Mouse (Mus musculus): ENCODE measurements around the gene Cep170.
"Not testable (repeated sequence)": the region's sequence is repeated elsewhere in the genome, so short reads cannot be mapped to it uniquely, and the experiment has no call there.

The Cep170 gene

DNA sequence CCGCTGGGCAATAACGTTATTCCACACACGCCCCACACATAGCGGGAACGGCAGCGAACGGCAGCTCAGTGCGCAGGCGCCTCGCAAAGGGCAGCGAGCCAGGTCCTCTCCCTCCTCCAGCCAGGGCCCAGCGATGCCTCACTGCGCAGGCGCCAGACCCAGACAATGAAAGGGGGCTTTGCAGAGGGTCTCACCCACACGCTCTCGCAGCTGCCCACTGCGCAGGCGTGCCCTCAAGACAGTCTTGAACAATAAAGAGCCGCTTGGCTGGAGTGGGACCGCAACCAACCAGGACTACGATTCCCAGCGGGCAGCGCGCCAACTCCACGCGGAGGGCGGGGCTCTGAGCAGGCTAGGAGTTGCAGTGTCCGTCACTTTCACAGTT lies at the start of gene Cep170:
TSS of gene Cep170 (minus strand) at position 32 of the 385 bp plus-strand sequence.
- peak; percentile 85 for DNase-seq (ENCODE audit: low spot score)

DNA sequence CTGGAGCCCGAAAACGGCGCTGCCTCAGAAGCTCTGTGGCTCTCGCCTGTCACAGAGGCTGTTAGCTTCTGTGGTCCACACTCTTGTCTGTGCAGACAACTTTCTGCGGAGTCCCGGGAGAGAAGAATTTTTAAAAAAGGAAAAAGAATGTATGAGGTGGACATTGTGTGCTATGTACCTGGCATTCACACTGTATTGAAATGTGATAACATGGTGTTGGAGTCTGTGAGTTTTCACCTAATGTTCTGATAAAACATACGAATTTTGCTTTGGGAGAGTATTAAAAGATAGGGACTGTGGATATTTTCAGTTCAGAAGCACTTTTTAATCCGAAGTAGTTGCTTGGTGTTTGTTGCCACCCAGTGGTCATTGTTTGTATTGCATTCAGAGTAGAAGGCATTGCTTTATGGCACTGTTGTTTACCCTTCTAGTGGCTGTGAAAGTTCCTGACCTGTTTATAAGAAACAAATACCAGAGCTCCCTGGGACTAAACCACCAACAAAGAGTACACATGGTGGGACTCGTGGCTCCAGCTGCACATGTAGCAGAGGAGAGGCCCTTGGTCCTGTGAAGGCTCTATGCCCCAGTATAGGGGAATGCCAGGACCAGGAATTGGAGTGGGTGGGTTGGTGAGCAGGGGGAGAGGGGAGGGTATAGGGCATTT lies 48.2 kb upstream of the Cep170 start:
- peak; percentile 59 for DNase-seq (ENCODE audit: low spot score)

DNA sequence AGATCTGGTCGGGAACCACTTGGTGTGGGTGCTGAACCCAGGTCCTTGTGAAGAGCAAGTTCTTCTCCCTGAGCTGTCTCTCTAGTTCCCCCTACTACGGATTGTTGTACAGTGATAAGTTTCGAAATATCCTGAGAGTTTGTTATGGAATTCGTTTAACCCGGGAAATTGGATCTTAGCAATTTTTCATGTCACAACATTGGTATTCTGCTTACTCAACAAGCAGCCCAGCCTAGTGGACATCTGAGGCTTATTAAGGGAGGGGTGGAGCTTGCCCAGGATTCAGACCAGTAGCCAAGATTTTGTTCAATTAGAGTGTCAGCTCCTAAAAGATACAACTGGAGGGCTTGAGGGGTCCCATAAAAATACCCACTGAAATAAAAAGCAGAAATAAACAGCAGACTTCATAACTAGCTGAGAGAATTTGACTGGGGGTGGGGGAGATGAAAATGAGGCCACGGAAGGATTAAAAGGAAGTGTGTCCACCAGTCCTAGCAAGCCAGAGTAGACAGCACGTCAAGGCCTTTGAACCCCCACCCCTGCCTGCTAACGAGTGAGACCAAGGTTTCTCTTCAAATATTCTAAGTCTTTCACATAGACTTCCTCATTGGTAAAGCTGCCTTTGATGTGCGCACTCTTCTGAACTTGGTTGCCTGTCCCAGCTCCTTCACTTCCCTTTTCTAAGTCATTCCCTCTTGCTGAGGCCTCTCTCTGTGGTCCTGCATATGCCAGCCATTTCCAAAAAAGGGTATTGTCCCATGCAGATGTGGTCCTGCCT lies 39.1 kb upstream of the Cep170 start:
- no peak for DNase-seq (ENCODE audit: low spot score)

DNA sequence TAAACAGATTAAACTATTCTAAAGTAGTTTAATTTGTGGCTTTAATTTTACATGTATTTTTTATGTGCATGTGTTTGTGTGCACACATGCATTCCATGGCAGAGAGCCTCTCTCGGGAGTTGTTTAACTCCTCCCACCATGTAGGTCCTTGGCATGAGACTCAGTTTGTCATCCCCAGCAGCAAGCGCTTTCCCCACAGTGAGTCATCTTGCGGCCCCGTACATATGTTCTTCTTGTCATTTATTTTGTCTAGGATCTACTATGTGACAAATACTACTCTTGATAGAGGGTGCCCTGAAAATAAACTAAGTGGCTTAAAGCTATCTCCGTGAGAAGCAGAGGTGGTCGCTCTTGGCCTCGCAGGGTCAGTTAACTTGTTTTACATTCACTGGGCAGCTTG lies 37.5 kb upstream of the Cep170 start:
- DNase-seq (ENCODE audit: low spot score), result no peak

DNA sequence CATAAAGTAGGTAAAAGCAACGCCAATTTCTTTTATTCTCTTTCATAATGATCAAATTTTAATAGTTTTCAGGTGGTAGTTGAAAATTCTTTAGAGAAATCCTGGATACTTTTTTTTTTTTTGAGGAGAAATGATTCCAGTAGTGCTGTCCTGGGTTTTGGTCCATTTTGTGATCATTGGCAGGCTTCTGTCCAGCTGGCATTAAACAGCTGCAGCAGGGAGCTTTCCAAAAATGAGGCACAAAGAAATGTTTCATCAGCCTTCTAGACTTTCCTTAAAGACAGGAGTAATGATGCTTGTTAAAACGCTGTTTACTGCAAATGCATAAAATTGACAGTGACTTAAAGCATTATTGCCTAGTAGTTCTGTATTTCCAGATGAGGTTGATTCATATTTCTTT lies 35.5 kb upstream of the Cep170 start:
- no peak for DNase-seq (ENCODE audit: low spot score)

DNA sequence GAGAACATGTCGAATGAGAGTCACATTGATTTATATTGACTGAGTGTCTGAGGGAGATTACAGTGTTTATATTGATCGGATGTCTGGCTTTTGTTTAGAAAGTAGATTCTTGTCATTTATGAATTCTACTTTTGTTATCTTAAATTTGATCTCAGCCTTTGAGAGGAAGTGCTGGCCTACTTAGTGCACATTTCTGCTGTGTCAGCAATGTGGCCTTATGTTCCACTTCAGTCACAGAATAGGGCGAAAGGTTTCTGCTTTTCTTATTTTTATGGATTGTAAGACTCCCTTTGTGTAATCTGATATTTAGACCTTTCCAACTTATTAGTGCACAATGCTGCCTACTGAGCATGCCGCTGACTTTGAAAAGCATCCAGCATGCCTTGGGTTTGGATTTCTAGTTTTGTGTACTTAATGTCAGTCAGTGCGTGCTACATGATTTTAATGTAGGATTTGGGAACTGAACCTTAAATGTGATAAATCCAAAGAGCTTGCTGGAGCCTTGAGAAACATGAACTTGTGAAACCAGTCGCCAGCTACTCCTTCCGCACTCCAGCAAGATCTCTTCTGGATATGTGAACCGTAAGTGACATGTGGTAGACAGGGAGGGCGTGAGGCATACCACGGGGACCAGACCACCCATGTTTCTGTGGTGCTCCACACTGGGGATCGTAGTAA lies 34.9 kb upstream of the Cep170 start:
- no peak for DNase-seq (ENCODE audit: low spot score)

DNA sequence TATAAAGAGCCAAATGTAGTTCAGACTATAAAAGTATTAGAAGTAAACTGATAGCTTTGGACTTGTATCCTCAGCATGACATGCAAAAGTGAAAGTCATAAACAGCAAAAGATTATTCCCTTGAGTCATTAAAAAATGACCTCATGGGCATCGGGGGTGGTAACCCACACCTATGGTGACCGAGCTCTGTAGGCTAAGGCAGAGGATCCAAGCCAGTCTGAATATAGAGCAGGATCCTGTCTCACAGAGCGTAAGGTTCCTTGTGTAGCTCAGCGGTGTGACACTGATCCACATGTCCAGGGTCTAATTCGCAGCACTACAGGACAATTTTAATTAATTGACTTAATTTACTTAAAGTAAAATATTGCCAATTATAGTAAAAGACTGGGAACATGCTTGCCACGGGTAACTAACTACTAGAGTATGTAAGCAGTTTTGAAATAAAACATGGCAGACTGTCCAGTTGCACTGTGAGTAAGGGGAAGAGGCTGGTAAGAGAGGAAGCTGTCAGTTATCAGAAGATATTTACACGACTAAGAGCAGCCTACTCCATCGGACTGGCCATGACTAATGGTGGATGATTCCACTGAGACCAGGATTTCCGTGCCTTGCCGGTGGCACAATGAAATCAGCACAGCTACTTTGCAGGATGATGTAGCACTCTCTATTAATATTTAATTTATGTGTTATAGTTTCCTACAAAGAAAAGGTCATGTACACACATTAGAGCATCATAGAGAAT lies 33.4 kb upstream of the Cep170 start:
- no peak for DNase-seq (ENCODE audit: low spot score)

DNA sequence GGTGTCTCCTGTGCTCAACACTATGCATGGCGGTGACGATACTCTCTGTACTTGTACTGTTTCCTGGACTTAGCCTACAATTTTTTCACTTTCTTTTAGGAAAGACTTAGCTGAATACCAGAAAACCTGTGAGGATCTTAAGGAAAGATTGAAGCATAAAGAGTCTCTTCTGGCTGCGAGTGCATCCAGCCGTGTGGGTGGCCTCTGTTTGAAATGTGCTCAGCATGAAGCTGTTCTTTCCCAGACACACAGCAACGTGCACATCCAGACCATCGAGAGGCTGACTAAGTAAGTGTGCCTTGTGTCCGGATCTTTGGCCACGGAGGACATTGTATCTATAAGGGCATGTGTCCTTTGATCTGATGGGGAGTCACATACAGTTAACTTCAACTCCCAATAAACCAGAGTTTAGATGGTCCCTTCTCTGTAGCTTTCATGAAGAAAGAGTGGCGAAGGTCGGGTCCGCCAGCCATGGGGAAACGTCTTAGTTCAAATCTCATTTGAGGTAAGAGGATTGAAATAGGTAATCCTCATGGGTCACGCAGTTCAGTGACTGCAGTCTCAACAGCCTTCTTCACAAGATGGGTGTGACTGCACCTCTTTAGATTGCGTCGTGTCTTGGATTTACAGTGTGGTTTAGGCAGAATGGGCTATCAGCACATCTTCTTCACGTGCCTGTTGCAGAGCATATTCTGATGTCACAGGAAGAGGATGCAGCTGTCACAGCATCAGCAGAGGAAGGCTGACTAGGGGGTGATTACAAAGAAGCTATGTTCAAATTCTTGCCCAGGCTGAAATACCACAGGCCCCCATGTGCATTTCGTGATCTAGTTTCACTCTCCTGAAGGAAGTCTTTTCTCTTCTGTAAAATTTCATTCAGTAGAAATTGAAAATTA lies 31.5 kb upstream of the Cep170 start:
- no peak for DNase-seq (ENCODE audit: low spot score)

DNA sequence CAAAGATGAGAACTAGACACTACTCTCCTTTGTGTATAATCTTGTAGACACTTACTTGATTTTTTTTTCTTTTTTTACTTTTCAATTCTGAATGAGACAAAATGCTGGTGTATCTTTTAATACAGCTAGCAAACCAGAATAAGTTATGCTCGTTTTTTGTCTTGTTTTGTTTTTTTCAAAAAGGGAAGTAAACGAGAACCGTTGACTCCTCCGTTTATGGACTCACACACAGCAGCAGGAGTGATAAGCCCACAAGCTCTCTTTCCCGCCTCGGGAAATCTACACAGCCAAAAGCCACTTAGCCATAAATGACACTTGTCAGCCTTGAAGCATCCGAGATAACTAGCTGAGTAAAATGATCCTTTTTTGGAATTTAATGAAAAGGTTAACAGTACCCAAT lies 22.7 kb upstream of the Cep170 start:
- DNase-seq (ENCODE audit: low spot score), result not testable (repeated sequence)

DNA sequence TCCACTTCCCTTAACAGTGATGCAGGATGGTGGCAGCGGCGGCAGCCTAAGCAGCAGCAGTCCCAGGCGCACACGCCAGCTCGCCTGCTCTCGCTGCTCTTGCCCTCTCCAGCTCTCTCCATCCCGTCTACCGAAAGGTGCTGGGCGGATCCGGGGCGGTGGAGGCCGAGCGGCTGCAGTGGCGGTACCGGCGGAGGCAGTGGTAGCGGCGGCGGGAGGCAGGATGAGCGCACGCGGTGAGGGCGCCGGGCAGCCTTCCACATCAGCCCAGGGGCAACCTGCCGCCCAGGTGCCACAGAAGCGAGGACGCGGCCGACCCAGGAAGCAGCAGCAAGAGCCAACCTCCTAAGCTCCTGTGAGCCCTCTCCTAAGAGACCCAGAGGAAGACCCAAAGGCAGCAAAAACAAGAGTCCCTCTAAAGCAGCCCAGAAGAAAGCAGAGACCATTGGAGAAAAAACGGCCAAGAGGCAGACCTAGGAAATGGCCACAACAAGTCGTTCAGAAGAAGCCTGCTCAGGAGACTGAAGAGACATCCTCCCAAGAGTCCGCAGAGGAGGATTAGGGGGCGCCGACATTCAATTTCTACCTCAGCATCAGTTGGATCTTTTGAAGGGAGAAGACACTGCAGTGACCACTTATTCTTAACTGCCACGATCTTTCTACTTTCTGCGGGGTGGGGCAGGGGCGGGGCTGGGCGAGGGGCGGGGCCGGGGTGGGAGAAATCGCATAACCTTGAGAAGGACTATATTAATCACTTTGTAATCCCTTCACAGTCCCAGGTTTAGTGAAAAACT lies 21.8 kb upstream of the Cep170 start:
- DNase-seq (ENCODE audit: low spot score), result peak; percentile 10

DNA sequence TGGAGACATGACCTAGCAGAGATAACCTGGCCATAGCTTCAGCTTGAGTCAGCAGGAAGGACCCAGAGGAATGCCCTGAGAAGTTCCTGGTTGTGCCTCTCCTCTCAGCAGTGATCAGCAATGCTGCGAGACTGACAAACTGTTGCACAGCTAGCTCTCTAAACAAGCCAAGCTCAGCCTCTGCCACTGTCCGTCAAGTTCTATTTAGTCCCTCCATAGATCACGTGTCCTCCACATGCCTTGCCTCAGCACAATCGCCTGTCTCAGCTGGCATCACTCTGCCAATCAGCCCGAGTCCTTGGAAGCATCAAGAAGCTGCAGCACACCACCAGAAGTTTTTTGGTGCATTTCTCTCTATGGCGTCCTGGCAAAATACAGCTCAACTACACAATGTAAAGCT lies 21.0 kb upstream of the Cep170 start:
- DNase-seq (ENCODE audit: low spot score), result no peak

DNA sequence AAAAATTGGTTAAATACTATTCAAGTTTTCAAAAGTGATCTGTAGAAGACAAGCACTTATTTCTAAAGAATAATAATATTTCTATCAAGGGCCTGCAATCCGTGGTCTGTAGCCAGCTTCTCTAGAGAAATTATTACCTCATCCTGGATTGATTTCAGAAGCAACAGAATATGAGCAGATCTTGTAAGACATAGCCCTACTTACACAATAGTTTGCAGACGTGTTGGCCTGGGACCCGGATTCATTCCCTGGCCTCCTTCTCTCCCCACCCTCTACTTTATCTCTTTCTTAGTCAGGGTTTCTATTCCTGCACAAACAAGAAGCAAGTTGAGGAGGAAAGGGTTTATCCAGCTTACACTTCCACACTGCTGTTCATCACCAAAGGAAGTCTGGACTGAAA lies 20.1 kb upstream of the Cep170 start:
- DNase-seq (ENCODE audit: low spot score), result no peak

DNA sequence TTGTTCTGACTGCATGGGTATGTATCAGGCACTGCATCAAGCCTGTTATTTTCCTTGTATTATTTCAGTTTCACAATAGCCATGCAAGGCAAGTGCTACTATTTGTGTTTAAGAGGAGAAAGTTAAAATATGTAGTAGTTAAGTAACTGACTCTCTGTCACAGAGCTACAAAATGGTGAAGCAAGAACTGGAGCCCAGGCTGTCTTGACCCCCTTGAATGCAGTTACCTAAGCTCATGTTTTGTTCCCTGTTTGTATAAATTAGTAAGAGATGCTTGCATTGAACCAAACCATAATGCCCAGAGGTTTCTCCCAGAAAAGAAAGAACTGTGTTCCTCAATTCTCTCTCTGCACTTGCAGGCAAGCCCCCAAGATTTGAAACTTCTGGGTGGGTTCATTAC lies 19.4 kb upstream of the Cep170 start:
- DNase-seq (ENCODE audit: low spot score), result no peak

DNA sequence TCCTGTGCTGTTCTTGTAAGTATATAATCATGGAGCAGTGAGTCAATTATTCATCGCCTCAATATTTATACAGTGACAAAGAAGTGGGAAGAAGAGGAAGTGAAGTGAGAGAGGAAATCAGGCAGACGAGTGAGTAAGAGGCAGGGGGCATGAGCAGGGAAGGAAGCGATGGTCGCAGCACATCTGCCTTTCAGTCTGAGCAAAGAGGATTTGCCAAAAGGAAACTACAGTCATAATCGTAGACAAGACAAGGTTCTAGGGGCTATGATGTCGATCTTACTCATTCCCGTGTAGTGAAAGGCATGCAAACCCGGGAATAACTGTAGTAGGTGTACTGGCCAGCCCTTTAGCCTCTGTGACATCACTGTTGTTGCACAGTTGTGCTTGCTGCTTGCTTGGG lies 18.7 kb upstream of the Cep170 start:
- DNase-seq (ENCODE audit: low spot score), result no peak

DNA sequence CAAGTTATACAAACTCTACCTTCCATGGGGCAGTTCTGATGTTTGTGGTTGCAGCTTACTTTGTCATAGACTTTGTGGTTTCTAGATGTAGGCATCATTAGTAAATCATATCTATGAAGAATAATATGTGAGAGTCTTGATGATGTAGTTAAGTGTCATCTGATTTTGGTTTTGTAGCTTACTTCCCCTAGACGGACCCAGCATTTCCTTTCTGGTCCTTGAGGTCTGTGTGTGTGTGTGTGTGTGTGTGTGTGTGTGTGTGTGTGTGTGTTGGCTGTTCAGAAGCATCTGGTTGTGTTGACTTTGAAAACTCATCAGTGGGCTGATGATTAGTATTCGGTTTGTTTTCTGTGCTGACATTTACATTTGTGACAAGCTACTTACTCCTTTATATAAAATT lies 18.2 kb upstream of the Cep170 start:
- DNase-seq (ENCODE audit: low spot score), result no peak

DNA sequence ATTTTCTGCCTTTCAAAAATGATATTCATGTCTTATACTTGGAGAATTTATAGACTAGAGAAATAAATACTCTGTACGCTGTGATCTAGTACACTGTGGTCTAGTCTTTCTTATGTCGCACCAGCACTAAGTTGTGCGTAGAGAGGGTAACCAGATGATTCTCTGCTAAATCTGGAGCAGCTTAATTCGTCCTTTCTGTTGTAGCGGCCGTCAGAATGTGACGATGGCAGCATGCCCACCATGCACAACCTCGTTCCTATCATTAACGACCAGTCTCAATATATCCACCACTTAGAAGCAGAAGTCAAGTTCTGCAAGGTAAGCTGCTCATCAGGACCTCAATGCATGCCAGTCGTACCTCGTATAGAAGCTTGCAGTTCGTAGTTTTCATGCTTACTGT lies 14.8 kb upstream of the Cep170 start:
- no peak for DNase-seq (ENCODE audit: low spot score)

DNA sequence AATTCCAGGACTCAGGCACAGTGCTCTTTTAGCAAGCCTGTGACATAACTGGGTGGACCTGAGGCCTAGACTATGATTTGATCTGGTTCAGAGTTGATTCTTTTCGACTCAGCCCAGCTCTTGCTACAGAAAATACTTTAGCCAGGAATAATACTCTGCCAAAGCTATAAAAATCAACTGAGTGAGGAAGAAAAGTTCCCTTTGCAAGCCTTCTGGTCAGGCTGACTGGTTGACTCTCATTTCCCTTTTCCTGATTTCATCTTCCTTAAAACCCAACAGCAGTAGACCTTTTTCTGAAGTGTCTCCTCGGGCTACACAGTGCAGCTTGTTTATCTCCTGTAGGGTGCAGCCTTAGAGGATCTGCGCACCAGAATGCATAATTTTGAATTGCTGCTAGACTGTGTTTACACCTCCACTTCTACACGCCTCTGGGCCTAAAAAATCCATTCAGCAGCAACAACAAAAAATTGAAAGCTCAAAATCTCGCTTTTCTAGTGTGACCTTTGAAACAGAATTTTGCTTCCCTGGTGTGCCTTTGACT lies 14.1 kb upstream of the Cep170 start:
- DNase-seq (ENCODE audit: low spot score), result no peak

DNA sequence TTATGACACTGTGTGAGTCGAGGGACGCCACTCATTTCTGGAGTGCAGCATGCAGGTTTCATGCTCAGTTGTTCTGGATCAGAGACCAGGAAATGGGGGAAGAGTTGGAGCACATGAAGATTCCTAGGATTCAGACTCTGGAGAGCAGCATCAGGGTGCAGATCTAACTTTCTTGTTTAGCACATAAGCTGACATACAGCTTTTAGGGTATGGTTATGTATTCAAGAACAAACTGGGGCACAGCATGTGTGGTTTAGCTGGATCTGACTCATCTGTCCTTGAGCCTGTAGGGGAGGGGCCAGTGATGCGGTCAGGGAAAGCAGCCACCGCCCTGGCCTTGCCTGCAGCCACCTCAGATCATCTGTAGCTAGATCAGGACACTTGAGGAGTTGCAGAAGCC lies 13.5 kb upstream of the Cep170 start:
- no peak for DNase-seq (ENCODE audit: low spot score)

DNA sequence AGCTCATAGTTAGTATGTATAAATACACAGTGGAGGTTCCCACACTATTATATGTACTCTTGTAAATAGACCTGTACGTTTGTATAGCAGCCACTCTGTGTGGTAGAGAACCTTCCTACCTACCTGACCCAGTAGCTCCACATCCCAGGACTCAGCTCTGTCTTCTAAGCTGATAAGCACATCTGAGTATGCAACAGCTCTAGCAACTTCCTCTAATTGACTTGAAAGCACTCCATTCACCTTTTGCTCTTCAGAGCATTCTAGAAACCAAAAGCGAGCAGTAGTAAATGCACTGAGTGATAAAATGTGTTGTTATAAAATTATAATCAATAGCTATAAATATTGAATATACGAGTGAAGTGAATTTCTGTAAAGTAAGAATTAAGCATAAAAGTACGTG lies 13.1 kb upstream of the Cep170 start:
- DNase-seq (ENCODE audit: low spot score), result no peak

DNA sequence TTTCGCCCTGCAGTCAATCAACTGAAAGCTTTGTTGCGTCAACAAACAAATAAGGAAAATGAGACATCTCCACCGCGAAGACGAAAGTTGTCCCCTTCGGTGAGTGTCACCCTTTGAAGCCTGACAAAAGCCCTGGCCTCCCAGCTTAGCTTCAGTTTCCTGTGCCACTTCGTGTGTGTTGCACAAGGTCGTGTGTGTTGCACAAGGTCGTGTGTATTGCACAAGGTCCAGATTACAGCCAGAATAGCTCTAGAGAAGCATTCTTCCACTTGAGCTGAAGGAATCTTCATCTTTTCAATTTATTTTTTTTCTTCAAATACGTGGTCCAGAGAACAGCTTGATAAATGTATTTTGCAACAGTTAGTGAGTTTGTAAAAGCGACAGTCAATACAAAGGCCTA lies 12.3 kb upstream of the Cep170 start:
- DNase-seq (ENCODE audit: low spot score), result no peak
